8 mouse cellular contexts compared by ENCODE assay signal in the genomic region with DNA sequence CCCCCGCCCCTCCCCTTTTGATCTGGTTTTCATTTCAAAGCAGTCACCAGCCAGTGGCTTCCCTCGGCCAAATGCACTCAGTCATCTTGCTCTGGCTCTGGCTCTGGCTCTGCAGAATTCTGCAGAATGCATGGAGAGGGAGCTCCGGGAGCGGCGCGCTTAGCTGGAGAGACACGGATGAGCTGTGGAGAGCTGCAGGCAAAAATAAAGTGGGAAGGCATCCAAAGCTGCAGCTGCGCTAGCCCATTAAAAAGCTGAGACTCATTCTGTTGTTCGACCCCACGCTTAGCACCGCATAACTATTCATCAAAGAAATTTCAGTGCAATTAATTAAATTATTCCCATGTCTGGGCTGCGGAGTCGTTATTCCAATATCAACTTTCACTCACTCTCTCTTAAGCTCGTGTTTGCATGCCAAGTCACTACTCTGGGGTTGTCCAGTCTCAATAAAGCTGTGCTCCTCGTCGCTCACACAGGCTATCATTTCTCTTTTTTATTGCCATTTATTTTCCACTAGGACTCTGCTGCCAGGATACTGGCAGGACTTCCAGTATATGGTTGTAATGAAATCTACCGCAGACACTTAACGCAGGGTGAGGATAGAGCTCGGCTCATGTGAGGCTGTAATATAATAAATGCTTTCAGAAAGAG.
DNase-seq lines count a peak whose midpoint lies in the region; ATAC-seq lines count a peak whose summit lies in the region.

No protein-coding gene starts in this region.

- peak; percentile 98 for ATAC-seq in frontal cortex, adult (ENCODE audit: low TSS enrichment)
- ATAC-seq in megakaryocyte progenitor cell, adult 5-6 weeks (replicated peaks; ENCODE audit: poor library complexity), result no peak

- DNase-seq in thymus, postnatal 4 days, result peak; percentile 6
- no peak for DNase-seq in thymus, postnatal 14 days
- DNase-seq in heart, postnatal 14 days, result peak; percentile 54 to 55
- peak; percentile 75 to 77 for DNase-seq in layer of hippocampus, adult 8-10 months (ENCODE audit: low spot score in 2 of 2)
- DNase-seq in lung, postnatal 25 days (ENCODE audit: low spot score), result peak; percentile 12
- peak; percentile 72 for DNase-seq in right cerebral cortex, postnatal 25 days

- intact Hi-C loops in heart, postnatal 14 days (cut with DNase I), result no loop called here
